Mouse (Mus musculus) C2C12 (cell line): ENCODE data around the gene Ston2.

Experiments
- CTCF ChIP-seq: IDR thresholded peaks from one replicate; pipeline ENCODE4 v1.5.1; 2011; ENCODE audit not compliant: control insufficient read depth, insufficient read depth, insufficient read length
- MAX ChIP-seq: IDR thresholded peaks from one replicate; pipeline ENCODE4 v1.6.1; 2011; ENCODE audit warnings: mild to moderate bottlenecking, control low read depth

DNA sequence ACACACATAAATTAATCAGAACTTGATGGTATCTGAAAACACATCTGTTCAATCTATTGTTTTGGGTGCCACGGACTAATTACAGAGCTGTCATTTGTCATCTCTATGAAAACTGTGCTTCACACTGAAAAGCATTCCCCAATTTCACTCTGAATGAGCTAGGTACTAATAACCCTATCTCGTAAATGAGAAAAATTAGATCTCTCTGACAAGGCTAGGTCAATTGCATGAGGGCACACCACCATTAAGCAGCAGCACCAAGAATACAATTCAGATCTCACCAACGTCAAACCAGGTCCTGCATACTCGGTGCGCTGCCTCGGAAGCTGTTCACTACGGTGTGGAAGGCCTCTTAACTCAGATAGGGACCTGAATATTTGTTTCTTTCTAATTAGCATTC is 145.0 kb downstream of the Ston2 start:
- no peak for TF ChIP-seq CTCF
- no peak for TF ChIP-seq MAX
